Mouse (Mus musculus) megakaryocyte, adult 5-6 weeks (primary cell): ENCODE measurements around the gene Oaf. TPM values are rescaled to one million over a fixed set of nuclear protein-coding genes. Genes with fewer than 3 reads are reported as not detected.

Experiments
- ATAC-seq: 2 replicates; pipeline ENCODE4 v1.8.0; 2016; ENCODE audit warnings: mild to moderate bottlenecking, inconsistent platforms; ENCODE audit not compliant: poor library complexity, severe bottlenecking
- total RNA-seq, 2 experiments: library from RNA; stranded (forward) in 1 of 2; stranded (reverse) in 1 of 2; fragments of 153-499, 151-499 nt in 1 of 2; fragments of 221-1000, 200-1000 nt in 1 of 2; gene quantifications; 2 replicates each; pipeline versions ENCODE4 v1.2.3 to v1.2.4; 2015 to 2017

Gene Oaf
- total RNA-seq, 2 experiments from 2014 or later: 3.2 to 7.0 TPM

DNA sequence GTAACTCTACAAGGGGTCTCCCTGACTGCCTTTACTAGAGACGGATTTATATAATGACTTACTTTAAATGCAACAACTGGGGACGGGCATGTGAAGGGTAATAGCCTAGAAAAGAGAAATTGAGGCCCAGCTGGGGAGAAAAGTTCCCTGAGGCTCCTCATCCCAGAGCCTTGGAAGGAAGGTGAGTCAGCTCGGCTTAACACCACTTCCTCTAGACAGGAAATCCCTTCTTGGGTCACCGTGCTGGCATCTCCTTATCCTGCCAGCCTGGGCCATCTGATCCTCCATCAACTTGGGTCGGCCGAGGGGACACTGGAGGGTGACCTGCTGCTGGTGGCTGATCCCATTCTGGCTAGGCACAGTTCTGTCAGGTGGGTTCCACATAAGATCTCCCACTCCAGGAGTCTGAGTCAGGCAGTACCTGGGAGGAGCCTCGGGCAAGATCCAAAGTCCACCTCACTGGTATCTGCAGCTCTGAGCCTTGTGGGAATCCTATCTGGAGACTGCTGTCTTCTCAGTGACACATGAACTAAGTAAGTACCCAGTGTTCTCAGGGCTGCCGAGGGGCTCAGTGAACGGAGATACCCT, 13.0 kb downstream of the Oaf start:
- no peak for ATAC-seq

DNA sequence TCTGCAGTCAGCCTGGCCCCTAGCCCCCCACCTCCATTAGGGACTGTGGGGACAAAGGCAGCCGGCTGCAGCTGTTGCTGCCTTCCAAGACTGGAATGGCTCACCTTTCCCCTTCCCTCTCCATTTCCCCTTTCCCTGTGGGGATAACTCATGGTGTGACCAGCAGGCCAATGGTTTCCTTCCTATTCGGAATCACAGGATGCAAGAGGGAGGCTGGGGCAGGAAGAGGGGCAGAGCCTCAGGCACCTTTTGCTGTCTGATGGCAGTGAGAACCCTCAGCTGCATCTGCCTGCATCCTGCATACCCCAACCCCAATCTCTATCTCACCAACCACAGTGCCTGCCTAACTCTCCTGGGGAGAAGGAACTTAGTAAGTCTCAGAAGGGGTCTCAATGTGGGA, 14.2 kb downstream of the Oaf start:
- no peak for ATAC-seq

DNA sequence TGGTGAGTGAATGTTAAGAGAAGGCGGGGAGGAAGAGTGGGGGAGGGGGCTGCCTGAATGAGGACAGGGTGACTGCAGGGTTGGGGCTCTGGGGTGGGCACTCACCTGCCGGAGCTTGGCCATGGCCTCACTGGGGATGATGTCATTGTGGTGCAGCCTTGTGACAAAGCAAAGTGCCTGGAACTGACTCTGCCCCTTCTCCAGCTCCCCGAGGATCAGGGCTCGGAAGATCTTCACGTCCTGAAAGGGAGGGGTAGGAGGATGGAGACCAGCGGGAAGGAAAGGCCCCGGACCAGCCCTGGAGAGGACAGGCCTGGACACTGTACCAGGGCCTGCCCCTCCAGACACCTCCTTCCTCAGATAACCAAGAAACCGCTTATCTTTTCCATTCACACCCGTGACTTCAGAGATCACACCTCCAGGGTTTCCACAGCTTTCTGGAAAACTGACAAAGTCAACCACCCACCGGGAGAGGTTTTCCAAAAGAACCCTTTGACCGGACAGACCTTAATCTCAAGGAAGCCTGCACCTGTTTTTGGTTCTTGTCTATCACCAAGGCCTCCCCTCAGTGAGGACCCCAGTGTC, 14.8 kb downstream of the Oaf start:
- no peak for ATAC-seq

- no peak for ATAC-seq
Measured at GRCm38 (mm10) chr9:43222429-43222715, 17.3 kb downstream of the Oaf start.

GRCm38 (mm10) chr9:43221643-43222428, 17.9 kb downstream of the Oaf start:
- ATAC-seq: peak; percentile 77

DNA sequence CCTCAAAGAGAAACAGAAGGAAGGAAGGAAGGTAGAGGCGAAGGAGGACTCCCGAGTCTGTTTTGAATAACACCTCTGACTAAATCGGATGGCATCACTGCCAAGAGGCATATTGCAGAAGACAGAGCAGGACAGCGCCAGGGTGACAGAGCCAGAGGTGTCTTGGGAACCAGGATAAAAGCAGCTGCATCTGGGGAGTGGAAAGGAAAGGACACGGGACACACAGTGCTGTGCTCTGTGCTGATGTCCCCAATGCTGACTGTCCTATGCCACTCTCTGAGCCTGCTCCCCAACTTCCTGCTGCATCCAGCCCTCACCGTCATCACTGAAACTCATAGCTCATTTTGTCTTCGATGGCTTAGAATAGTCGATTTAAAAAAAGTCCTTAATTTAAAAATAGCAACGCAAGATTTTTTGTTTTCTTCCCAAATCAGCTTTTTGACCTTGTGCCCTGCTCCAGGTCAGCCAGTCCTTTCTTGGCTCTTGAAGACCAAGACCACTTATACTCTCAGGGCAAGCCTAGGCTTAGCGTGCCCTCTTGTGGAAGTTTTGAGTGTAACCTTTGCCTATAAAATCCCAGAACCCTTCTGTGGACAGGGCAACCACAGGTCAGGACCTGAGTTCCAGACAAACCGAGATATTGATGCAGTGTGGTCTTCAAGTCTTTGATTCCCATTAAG, 28.8 kb downstream of the Oaf start:
- 0 out of 2 replicates have a peak, but pooled peaks have one; percentile 27 for ATAC-seq

GRCm38 (mm10) chr9:43210190-43210682, 29.5 kb downstream of the Oaf start, which contains the start of gene Pou2f3:
Pou2f3 (minus strand) TSS chr9:43210369.
- no peak for ATAC-seq

GRCm38 (mm10) chr9:43206022-43206390, 33.7 kb downstream of the Oaf start:
- ATAC-seq: no peak

DNA sequence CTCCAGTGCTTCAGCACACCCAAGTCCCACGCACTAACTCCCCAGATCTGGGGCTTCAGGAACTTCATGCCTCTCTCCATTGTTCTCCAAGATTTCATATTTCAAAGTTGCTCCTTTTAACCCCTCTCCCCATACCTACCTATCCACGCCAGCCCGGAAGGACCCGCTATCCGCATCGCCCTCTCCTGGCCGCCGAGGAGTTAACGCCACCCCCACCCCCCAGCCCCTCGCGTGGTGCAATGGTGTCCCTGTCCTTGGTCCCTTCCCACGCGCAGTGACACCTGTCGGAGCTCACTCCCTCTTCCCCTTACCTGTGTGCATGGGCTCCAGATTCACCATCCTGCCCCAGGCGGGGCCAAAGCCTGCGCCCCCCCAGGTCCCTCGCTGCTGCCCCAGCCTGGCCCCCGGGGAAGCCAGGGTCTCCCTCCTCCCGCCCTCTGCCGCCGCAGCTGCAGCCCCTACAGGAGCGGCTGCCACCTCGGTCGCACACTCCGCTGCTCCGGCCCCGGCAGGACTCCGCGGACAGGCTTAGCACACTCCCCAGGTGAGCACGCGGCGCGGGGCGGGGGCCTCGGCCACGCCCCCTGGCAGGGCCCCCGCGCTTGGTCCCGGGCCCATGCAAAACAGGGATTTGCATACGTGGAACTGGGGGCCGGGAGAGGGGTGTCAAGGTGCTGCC, 34.2 kb downstream of the Oaf start:
- ATAC-seq: no peak

DNA sequence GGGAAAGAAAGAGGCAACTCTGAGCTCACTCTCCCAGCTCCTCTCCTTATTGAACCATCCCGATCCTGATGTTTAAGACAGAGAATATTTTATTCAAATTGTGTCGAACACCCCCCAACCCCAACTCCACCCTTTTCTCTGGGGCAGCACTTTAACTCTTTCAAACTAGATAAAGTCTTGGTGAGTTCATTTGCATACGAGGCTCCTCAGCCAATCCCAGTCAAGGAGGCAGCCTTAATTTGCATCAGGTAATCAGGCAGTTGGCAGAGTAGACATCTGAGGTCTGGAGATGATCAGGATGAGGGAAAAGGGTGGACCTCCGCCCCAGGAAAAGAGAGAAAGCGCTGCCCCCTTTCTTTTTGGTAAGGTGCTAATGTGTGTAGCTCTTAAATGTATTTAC, 39.5 kb downstream of the Oaf start:
- ATAC-seq: no peak

DNA sequence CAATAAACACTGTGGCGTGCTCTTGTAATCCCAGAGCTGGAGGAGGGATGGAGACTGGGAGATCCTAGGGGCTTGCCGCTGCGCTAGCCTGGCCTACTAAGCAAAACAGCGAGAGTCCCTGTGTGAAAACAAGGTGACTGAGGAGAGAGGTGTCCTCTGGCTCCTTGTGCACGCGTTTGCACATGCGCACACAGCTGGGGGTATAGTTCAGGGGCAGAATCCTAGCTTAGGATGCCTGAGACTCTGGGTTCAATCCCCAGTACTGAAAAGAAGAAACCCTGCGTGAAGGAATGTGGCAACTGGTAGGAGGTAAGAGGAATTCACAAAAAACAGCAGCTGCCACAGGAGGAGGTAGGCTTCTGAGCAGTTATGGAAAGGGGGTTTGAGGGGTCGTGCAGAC, 45.7 kb downstream of the Oaf start:
- no peak for ATAC-seq

GRCm38 (mm10) chr9:43191561-43191960, 48.1 kb downstream of the Oaf start:
- no peak for ATAC-seq

DNA sequence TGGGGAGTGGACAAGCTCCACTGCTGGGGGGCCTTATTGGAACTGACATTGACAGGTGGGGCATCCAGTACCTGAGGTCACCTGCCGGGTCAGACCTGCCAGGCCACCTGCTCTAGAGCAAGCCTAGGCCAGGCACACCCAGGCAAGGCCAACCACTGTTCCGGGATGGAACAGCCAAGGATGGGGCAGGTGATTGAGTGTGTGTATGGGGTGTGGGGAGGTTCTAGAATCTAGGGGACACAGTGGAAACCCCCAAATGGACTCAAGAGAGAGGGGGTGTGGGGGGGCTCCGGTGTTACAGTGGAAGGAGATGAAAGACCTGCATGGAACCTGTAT, 50.7 kb downstream of the Oaf start:
- no peak for ATAC-seq

DNA sequence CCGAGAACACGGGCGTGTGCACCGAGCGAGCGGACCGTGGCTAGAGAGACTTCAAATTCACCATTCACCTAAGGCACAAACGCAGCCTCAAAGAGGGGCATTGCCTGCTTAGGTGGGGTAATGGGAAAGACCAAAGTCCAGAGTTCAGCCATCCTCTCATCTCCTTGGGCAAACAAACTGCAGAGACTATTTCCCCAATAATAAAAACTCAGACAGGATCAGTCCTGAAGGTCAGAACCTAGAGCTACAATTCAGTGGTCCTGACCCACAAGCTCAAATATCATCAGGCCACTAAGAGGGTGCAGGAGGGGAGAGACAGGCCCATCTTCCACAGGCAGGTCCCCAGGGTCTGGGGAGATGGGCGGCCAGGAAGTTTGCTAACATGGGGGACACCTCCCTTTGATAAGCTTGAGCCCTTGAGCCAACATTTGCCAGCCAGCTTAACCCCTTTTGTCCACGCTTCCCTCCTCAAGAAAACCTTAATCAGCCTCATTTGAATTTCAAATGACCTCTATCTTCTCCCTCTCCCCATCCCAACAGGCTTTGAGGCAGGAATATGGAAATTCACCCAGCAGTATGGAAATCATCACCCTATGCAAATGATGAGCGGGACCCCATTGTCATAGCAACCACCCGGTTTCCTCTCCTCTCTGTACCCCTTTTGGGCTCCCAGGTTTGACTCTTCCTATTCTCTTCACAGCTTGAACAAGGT, 51.2 kb downstream of the Oaf start:
- ATAC-seq: no peak

DNA sequence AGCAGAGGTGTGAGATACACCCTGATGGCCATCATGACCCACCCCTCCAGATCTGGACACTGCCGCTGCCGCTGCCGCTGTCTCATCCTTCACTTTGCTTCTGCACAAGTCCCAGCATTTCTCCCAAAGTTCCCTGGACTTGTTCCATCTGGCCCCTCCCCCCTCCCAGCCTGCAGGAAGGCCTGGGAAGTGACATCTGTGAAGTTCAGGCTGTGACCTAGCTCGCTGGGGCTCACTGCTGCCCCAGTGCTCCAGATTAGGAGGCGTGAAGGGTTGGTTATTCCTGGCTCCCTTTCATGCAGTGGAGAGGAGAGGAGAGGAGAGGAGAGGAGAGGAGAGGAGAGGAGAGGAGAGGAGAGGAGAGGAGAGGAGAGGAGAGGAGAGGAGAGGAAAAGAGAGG, 60.1 kb downstream of the Oaf start:
- no peak for ATAC-seq

DNA sequence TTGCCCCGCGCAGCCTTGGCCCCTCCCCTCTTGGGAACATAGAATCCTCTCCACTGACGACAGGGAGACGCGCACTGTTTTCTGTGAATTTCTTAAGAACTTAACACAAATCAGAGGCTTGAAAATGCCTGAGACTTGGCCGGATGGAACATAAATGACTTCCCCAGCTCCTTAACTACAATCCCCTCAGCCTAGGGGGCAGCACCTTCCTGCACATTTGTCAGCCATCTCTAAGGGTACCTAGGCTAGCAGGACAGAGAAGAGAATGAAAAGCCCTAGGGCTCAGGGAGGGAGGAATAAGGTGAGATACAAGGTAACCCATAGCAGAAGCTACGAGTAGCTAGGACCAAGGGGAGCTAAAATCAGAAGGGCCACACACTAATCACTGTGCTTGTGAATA, 61.5 kb downstream of the Oaf start:
- no peak for ATAC-seq

Other genes with a start within 250 kb of the Oaf start
- 0.78 and 1.9 TPM in 2 replicates for gene Arhgef12, start 132.7 kb downstream of the Oaf start, total RNA-seq (2015)
- gene Arhgef12, start 132.7 kb downstream of the Oaf start, total RNA-seq (2017): 1.1 and 5.7 TPM in 2 replicates
- not detected in 2 replicates for gene Tmem136, start 123.3 kb downstream of the Oaf start, total RNA-seq (2015)
- not detected in 2 replicates for gene Tmem136, start 123.3 kb downstream of the Oaf start, total RNA-seq (2017)
- gene Pou2f3, start 29.5 kb downstream of the Oaf start, total RNA-seq (2015): not detected in 2 replicates
- not detected in 2 replicates for gene Pou2f3, start 29.5 kb downstream of the Oaf start, total RNA-seq (2017)
- gene Trim29, start 70.9 kb upstream of the Oaf start, total RNA-seq (2015): not detected in 2 replicates
- not detected in 2 replicates for gene Trim29, start 70.9 kb upstream of the Oaf start, total RNA-seq (2017)